Mouse (Mus musculus): ENCODE measurements around the gene Mbnl1.

DNA sequence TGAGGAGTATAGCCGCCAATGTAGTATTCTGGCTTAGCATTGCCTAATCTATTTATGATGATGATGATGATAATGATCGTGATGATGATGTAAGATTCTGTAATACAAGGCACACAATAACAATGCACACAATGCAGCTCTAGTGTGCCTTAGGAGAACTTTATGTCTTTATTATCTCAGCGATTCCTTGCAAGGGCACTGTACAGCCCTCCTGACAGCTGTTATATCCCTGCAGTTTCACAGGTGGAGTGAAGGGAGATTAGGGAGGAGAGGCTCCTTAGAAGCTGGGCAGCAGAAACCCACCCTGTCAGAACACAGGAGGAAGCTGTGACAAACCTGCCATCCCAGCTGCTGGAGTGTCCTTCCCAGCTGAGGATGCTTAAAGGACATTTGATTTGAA is 93.3 kb downstream of the Mbnl1 start:
- TF ChIP-seq CTCF (IDR thresholded peaks at IDR 0.05; ENCODE audit: low read depth, low read length) = no peak
- no peak for TF ChIP-seq POLR2A (IDR thresholded peaks at IDR 0.05; ENCODE audit: borderline replicate concordance, low read depth, low read length)

All from bone marrow macrophage, adult 2 months (primary cell).